Mouse (Mus musculus) gastrocnemius, adult 18-20 months (tissue): ENCODE data around the gene Rims1. TPM values are rescaled to one million over a fixed set of nuclear protein-coding genes. Genes with fewer than 3 reads are reported as not detected.

Source experiments
- DNase-seq: peaks from one replicate; pipeline ENCODE4 v3.0.0; 2021; ENCODE audit warnings: low spot score
- total RNA-seq, 2 experiments: library from RNA; stranded (reverse); gene quantifications; 2 replicates each; pipeline ENCODE4 v1.2.3; 2021

The Rims1 gene
- total RNA-seq, 2 experiments from 2014 or later: 0.28 to 0.34 TPM

- no peak for DNase-seq
Measured at GRCm38 (mm10) chr1:22587859-22588383, 217.9 kb downstream of the Rims1 start.

DNA sequence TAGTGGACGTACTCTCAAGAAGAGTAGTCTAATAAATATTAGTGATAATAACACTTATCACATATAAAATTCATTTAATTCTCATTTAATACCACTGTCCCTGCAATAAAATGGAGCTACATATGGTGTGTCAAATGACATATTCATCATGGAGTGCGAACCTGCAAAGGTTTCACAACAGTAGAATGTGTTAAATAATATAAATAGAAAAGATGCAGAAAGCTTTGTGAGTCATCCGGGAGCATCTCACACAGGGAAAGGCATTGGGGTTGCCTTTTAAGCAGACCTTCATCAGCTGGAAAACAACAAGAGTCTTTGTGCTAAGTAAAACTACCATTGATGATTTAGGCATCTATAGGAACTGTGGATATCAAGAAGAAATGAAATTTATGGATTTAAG lies 220.2 kb downstream of the Rims1 start:
- no peak for DNase-seq

DNA sequence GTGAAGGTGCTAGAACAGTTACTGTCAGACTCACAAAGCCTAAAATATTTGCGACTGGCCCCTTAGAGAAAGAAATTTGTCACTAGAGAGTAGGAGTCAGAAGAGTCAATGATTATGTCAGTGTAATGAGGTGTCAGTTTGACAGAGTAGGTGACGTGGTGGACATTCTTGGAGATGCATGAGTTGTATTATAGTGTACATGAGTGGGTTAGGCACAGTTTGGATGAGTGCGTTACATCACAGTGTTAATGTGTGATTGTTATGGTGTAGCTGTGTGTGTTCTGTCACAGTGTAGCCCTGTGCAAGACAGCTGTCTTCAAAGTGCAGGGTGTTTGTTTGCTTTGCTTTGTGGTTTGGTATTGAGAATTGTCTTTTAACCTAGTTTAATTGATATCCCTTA lies 226.3 kb downstream of the Rims1 start:
- no peak for DNase-seq

DNA sequence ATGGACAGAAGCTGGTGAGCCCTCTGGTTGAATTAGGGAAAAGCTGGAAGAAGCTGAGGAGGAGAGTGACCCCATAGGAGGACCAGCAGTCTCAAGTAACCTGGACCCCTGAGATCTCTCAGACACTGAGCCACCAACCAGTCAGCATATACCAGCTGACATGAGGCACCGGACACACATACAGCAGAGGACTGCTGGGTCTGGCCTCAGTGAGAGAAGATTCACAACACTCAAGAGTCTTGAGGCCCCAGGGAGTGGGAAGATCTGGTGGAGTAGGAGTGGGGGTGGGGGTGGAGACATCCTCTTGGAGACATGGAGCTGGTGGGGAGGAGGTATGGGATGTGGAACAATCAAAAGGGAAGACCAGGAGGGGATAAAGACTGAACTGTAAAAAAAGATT lies 233.1 kb downstream of the Rims1 start:
- no peak for DNase-seq

DNA sequence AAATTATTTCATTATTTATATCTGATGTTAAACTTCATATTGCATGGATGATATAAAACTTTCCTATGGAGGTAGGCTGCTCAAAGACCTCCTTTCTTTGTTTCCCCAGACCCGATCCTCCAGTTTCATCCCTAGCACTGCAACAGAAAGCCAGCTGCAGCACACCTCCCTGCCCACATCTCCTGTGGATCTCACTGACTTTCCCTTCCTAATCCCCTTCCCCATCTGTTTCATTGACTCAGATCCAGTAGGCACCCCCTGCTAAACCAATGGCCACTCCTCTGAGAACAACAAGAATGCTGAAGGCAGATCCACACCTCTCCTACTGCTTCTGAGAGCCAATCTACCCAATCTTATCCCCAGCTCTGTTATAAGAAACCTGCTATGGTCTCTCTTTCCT lies 259.5 kb downstream of the Rims1 start:
- DNase-seq: no peak

- DNase-seq: no peak
Measured at GRCm38 (mm10) chr1:22538129-22538528, 267.7 kb downstream of the Rims1 start.

DNA sequence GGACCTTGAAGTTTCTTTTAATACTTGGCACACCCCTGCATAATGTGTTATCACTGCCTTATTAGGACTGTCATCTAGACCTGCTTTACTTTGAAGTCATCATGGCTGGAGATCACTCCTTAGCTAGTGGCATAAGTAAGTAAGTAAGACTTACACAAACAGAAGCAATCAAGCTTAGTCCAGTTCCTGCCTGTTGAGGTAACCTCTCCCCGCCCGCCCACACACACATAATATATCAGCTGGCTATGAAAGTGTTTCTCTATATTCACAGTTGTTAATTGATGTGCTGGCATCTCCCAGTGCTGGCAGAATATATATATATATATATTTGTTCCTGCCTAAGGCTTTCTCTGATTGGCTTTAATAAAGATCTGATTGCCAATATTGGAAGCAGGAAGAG lies 269.0 kb downstream of the Rims1 start:
- DNase-seq: no peak

GRCm38 (mm10) chr1:22535049-22535448 lies 270.7 kb downstream of the Rims1 start:
- no peak for DNase-seq

DNA sequence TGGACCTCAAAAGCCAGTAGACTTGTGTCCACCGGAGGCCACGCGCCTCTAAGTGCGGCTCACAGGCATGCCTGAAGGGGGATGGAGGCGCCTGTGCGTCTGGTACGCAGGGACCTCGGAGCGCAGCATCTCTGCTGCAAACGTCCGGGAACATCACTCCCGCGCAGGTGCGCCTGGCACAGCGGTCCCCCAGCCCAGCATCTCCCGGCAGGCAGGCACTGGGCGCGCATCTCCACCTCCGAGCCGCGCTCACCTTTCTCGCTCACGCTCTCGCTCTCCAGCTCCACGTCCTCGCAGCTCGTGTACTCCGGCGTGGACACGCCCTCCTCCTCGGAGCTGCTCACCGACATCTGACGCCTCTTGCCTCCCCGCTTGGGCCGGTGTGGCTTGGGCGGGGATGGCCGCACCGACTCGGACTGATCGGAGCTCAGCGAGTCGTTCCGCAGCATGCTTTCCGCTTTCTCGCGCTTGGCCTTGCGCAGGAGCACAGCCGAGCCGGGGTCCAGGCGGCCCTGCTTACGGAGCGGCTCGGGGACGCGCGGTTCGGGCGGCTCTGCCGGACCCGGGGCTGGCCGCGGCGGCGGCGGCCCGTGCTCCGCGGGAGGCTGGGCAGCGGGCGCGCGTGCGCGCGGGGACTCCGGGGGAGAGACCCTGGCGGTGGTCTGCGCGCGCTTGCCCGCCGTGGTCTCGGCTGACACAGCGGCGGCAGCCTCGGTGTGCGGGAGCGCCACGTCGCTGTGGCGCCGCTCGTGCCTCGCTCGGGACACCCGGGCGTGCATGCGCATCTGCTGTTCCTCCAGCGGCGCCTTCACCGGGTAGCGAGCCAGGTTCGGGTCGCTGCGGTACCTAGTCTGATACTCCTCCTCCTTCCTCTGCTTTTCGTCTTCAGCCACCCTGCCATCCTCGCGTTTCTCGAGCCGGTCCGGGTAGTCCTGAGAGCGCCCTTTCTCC lies 272.4 kb downstream of the Rims1 start:
- DNase-seq: no peak

- DNase-seq: no peak
Measured at GRCm38 (mm10) chr1:22515103-22515502, 290.7 kb downstream of the Rims1 start.

DNA sequence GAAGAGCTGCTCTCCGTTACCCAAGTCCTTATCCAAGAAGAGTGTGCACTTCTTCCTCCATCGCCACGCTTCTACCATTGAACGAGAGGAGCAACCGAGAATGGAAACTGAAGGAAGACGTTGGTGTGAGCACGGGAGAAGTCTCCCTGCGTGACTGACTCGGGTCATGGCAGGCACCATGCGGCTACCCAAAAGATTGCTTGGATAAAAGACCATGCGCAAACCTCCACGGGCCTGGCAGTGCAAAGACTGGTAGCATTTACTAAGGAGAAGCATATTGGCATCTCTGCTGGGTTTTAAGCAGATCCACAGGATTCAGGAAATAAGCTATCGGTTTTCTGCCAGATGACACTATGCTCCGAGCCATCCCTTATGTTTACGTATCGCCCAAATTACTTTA lies 293.4 kb downstream of the Rims1 start:
- DNase-seq: no peak

DNA sequence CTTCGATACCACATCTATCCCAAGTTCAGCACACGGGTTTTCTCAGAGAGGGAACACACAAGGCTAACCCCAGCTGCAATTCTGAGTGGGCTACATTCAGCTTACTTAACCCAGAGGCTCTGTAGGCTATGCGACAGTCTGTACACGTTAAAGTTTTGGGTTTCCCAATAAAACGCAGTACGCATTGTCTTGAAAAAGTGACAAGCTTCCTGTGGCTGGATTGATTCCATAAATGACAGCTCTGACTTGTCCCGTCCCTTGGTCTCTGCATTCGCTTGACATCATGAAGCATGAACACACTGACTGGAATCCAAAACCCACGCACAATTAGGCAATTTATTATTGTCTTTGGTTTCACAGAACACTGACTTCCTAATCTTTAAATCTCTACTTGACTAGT lies 294.2 kb downstream of the Rims1 start:
- no peak for DNase-seq

DNA sequence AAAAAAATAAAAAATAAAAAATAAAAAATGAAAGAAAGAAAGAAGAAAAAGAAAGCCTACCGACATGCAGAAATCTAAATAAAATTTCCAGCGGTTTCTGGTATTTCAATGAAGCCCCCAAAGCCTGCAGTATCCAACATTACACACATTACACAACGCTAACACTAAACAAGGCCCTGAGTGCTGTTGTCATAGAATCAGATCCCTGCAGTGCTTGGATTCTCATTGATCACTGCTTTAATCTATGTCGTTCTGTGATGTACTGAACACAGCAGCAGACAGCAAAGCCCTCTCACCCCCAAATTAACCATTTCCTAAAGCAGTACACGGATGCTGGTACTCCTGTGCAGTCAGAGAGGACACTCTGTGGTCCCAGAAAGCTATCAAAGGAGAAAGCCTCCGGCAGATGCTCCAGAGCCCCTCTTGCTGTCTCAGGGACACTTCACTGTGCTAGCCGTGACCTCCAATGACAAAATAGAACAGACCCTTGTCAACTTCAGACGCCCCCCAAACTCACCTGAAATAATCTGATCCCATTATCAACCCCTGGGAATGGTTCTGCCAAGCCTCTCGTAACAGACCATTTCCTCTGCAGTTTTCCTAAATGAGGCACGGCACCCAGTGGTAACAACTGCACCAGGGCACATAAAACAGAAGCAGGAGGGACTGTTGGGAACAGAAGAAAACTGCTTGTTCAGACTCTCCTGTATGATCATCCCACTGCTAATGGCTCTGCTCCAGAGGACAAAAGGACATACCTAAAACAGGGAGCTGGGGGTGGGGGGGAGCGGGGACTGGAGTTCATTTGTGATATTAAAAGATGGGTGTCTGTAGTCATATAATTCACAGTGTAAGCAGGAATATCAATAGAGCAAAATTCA lies 296.8 kb downstream of the Rims1 start:
- no peak for DNase-seq

- DNase-seq: no peak
Measured at GRCm38 (mm10) chr1:22487270-22487864, 318.4 kb downstream of the Rims1 start.

- DNase-seq: no peak
Measured at GRCm38 (mm10) chr1:22476220-22476619, 329.6 kb downstream of the Rims1 start.

DNA sequence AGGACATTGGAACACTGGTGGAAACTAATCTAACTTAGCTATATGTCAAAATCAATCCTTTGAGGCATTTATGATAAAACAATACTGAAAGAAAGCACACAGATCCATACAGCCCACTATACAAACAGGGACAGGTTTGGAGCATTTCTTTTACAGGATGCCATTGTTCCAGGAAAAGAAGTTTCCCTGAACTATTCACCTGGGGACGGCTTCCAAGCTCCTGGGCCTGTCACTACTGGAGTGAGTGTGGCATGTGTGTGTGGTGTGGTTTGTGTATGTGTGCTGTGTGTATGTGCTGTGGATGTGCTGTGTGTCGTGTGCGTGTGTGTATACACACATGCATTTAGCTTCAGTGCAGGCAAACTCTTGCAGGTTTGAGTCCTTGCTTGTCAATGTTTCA lies 338.8 kb downstream of the Rims1 start:
- DNase-seq: no peak

GRCm38 (mm10) chr1:22466597-22466996 lies 339.2 kb downstream of the Rims1 start:
- no peak for DNase-seq

DNA sequence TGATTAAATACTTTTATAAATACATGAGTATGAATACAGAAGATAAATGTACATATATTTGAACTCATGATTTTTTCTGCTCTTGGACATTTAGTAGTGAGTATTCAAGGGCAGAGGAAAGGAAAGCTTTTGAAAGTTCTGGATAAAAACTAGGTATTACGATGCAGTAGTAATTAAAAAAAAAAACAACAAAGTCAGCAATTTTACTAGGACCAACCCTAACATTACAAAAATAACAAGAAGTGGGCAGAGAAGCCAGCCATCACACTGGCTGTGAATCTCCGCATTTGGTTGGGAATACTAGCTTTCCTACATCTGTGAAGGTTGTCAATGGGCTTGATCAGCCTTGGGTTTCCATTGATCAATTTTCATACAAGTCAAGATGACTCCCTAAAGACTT lies 381.8 kb downstream of the Rims1 start:
- DNase-seq: no peak

DNA sequence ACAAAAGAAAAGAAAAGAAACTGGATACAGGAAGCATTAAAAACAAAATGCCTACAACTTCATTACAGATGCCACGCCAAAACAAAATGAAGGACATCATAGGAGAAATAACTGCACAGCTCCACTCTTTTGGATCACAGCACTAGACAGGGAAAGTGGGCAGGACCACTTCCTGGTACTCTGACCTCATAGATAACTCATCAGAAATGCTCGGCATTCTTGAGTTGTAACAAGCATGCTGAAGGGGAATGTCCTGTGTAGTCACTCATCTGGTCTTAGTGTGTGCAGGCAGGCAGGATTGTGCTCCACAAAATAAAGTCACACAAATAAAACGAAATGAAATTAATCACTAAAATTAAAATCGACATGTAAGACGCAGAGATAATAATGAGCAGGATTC lies 383.7 kb downstream of the Rims1 start:
- DNase-seq: no peak

DNA sequence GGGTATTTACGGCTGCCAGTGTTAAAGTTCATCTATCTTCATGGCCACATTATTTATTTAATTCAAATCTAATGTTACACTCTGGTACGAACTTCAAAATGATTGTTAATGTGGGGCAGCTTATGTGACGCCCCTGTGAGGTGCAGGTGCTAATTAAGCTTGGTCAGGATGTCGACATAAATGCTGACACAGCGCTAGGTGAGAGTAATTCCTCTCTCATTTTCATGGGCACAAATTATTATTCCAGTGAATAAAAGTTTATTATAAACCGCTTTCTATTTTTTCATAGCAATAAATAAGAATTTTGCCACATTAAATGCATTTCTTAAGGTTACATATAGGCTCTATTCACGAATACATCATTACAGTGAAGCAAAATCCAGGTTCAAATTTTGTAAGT lies 395.6 kb downstream of the Rims1 start:
- DNase-seq: no peak

GRCm38 (mm10) chr1:22386361-22386760 lies 419.4 kb downstream of the Rims1 start:
- no peak for DNase-seq

DNA sequence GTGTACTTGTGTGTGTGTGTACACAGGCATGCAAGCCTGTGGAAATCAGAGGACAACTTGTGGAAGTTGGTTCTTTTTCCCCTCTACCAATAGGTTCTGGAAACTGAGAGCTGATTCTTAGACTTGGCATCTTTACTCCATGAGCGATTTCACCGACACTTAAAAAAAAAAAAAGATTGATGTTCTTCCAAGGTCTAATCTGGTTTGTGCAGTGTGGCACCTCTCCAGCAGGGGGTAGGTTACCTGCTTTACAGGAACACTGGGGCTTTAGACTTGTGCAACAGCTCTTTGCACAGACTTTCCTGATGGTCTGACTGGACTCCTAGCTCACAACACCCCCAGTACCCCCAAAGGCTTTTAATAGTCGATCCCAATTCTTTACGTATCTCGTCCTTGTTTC lies 428.1 kb downstream of the Rims1 start:
- DNase-seq: no peak
